Mouse (Mus musculus) E14TG2a.4 (cell line): ENCODE measurements at regions not wholly inside any gene's neighbourhood (a gene's known extent, or its start where the extent isn't known, plus 50 kb on each side); places are given as distances from the start of the nearest gene placed in this dataset.

Source experiments
- H3K27me3 ChIP-seq: 2 replicates; pipeline ENCODE4 v1.6.1; 2014; ENCODE audit warnings: low read length, control low read depth; ENCODE audit not compliant: insufficient read depth
- H3K36me3 ChIP-seq: 2 replicates; pipeline ENCODE4 v1.6.1; 2014; ENCODE audit warnings: low read length, control low read depth; ENCODE audit not compliant: insufficient read depth
- H3K4me1 ChIP-seq: replicated peaks from 2 replicates; pipeline ENCODE4 v1.6.1; 2014; ENCODE audit warnings: low read depth, low read length, control low read depth
- H3K4me3 ChIP-seq: replicated peaks from 2 replicates; pipeline ENCODE4 v1.5.1; 2014; ENCODE audit warnings: mild to moderate bottlenecking, low read length
- H3K9me3 ChIP-seq: 2 replicates; pipeline ENCODE4 v1.6.1; 2014; ENCODE audit warnings: low read length, control low read depth
- CTCF ChIP-seq: conservative IDR thresholded peaks from 2 replicates; pipeline ENCODE4 v1.5.1; 2014; ENCODE audit warnings: low read length
- NANOG ChIP-seq: IDR thresholded peaks from 2 replicates; pipeline ENCODE4 v1.6.1; 2014; ENCODE audit warnings: borderline replicate concordance, low read length, mixed read lengths
- POU5F1 ChIP-seq: IDR thresholded peaks from 2 replicates; pipeline ENCODE4 v1.6.1; 2014; ENCODE audit warnings: low read length, borderline replicate concordance

DNA sequence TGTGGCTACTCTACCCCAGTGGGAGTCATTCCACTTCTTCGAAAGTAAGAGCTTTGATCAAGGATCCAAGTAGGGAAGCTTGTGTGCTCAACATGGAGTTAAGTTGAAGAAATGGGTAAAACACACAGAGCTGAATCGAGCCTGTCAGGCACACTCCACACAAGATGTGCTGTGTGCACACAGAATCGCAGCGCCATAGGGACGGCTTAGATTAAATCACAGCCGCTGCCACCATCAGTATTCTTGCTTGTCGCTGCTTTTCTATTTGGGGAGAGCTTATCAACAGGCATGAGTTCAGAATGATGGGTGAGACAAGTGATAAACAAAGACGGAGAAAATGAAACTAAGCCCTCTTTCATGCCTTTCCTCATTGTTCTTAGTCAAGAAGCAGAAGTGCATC, 761.3 kb upstream of the Arrdc4 start:
- Histone ChIP-seq H3K27me3 (no peaks in the 10 kb centered on the region), H3K4me1 (no peaks in the 10 kb centered on the region), H3K9me3 (no peaks in the 10 kb centered on the region), H3K36me3 (no peaks in the 10 kb centered on the region), H3K4me3 (no peak overlapping the region)
- TF ChIP-seq NANOG (no peak), POU5F1 (no peak), CTCF (no peak)

DNA sequence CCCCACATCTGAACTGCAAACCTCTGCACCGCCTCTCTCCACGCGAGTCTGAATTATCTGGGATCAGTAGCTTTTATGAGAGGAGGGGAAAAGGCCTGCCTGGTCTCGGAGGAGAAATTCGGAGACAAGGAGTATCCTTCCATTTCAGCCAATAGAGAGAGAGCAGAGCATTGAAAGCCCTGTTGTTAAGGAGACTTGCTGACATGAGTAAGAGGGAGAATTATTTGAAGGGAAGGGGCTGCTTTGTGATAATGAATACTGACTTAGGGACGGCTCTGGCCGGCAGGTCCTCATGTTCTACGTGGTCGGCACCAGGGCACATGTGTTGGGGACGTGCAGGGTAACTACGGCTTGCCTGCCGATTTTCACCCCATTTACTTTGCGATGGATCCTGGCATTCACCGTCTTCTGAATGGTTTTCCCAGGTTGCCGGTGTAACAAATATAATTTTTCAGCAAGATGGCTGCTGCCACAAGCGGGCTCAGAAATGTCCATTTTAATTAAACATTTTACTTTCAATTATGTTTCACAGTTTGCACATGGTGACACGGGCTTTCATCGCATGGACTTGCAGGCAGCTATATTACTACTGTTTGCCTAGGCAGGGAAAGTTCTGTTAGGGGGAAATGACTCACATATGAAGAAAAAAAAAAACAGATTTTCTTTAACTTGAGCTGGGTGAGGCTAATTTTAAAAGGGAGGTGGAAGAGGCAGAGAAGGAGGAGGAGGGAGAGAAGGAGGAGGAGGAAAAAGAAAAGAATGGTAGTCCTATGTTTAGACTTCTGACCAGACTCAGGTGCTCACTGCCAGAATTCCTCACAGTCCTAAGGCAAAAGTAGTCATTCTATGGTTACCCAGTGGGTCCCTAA, 744.3 kb upstream of the Arrdc4 start:
- H3K36me3 ChIP-seq, result no peaks in the 10 kb centered on the region
- H3K9me3 ChIP-seq, result no peaks in the 10 kb centered on the region
- no peak for TF ChIP-seq POU5F1
- no peak for TF ChIP-seq CTCF
- TF ChIP-seq NANOG, result no peak
- no peaks in the 10 kb centered on the region for H3K4me1 ChIP-seq
- H3K27me3 ChIP-seq, result peaks cover 5% of the 10 kb centered on the region; the same call in 1 of the 2 replicates
- no peak overlapping the region for H3K4me3 ChIP-seq

DNA sequence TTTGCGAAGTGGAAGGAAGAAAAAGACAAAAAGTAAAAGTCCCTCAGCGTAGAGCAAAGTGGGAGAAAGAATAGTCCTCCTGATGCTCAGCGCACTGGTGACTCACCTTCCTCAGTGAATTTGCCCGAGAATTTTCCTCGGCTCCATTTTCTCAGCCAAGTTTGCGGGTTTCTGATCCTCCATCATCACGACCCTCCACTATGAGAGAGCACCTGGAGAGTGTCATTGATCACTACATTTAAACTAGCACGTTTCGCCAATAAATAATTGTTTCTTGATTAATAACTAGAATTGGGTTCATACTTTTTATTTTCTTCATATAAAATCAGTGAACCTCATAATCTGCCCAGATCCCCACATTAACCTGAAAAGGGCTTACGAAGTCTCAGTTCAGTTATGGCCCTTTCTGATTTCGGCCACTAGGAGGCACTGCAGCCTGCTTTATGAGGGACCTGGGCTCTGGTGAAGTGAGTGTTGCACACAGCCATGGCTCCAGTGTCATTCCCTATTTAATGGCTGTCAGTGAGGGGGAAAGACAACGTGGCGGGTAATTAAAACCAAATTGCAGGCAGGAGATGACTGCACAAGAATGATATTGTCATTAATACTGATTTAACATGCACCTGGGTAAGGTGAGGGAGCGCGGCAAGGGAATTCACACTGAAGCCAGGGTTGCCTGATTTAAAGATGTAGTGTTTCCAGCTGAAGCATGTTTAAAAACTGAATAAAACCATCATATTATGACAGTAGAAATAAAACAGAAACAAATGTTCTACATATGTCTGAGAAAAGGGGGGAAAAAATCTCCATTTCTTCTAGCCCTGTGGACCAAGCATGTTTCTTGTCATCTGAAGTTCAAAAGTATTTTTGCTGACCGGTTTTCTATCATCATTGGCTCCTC, 741.8 kb upstream of the Arrdc4 start:
- TF ChIP-seq NANOG (no peak), CTCF (peak; percentile 86), POU5F1 (no peak)
- no peaks in the 10 kb centered on the region for H3K36me3 ChIP-seq
- H3K27me3 ChIP-seq, result peaks cover 5% of the 10 kb centered on the region; the same call in 1 of the 2 replicates
- no peaks in the 10 kb centered on the region for H3K9me3 ChIP-seq
- H3K4me3 ChIP-seq, result no peak overlapping the region
- no peaks in the 10 kb centered on the region for H3K4me1 ChIP-seq

DNA sequence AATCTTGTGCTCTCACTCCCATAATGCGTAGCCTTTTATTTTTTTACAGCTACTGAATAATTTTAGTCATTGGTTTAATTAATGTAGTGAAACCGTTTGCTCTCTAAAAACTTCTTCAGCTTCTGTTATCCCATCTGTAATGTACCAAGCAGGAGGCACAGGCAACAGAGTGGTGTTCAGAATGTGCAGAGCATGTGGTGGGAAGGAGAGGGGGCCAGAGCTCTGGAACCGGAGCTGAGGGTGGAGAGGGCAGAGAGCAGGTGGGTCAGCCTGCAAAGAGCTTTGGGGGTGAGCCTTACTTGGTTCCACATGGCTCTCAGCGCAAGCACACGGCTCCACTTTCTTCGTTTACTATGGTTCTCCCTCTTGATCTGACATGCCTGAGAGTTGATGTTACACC, 739.6 kb upstream of the Arrdc4 start:
- no peaks in the 10 kb centered on the region for H3K9me3 ChIP-seq
- TF ChIP-seq NANOG (no peak), POU5F1 (no peak), CTCF (no peak)
- no peak overlapping the region for H3K4me3 ChIP-seq
- H3K27me3 ChIP-seq, result peaks cover 5% of the 10 kb centered on the region; the same call in 1 of the 2 replicates
- no peaks in the 10 kb centered on the region for H3K4me1 ChIP-seq
- H3K36me3 ChIP-seq, result no peaks in the 10 kb centered on the region

DNA sequence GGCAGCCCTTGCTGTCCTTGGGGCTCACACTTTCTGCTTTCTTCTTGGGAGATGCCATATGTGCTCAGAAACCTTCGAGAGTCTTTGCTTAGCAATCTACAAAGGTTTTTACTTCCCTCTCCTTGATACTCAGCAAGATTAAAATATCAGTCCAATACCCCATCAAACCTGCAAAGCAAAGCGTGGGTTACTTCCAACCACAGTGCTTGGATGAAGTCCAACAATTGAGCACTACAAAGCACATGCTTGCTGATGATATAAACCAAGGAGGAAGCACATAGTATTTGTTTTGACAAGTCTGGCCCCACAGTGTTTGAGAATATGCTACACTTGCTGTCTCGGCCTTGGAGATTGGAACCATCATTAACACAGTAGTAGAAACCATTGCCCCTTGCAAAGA, 738.1 kb upstream of the Arrdc4 start:
- Histone ChIP-seq H3K27me3 (peaks cover 3% of the 10 kb centered on the region; the same call in 1 of the 2 replicates), H3K9me3 (no peaks in the 10 kb centered on the region), H3K36me3 (no peaks in the 10 kb centered on the region), H3K4me3 (no peak overlapping the region), H3K4me1 (no peaks in the 10 kb centered on the region)
- TF ChIP-seq NANOG (no peak), POU5F1 (no peak), CTCF (no peak)

DNA sequence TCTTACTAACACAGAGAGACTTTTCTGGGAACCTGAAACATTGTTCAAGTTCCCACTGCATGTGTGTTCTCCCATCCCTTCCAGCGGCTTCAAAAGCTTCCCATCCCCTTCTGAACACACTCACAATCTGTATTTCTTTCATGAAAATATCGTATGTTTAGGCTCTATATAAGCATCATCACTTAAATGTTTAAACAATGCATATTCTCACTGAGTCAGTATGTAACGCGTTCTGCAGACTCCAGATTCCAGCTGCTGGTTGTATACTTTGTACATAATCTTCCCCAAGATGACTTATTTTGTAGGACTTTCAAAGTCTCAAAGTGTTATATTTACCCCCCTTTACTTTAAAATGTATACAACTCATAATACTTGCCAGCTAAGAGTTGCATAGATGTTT, 735.5 kb upstream of the Arrdc4 start:
- Histone ChIP-seq H3K9me3 (no peaks in the 10 kb centered on the region), H3K36me3 (no peaks in the 10 kb centered on the region), H3K4me3 (no peak overlapping the region), H3K4me1 (no peaks in the 10 kb centered on the region), H3K27me3 (no peaks in the 10 kb centered on the region)
- TF ChIP-seq NANOG (no peak), CTCF (no peak), POU5F1 (no peak)
